Mouse (Mus musculus): ENCODE data around the gene Olfr671.
"Not testable (repeated sequence)": the region's sequence is repeated elsewhere in the genome, so short reads cannot be mapped to it uniquely, and the experiment has no call there.

The Olfr671 gene

DNA sequence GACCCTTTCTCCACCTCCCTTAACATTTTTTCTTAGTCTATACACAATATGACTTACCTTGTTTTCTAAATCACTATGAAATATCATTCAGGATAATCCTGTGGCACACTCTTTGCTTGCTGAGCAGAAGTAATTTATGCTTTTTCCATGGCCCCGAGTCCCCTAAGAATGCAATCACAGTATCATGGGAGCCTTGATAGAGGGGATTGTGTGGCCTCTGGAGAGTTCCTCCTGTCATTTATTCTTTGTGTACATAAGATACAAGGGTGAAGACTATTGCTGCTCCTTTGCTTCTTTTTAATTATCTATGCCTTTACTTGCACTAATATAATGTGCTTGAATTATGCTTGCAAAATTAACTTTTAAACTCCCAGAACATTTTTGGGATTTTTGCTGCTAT, at the start of gene Olfr671:
Olfr671 (minus strand) TSS at position 101 of the 400 bp plus-strand sequence.
- no peak for DNase-seq

DNA sequence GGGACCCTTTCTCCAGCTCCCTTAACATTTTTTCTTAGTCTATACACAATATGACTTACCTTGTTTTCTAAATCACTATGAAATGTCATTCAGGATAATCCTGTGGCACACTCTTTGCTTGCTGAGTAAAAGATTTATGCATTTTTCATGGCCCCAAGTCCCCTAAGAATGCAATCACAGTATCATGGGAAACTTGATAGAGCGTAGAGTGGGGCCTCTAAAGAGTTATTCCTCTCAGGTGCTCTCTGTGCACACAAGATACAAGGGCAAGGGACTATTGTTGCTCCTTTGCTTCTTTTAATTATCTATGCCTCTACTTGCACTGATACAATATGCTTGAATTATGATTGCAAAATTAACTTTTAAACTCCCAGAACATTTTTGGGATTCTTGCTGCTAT, 49.4 kb upstream of the Olfr671 start, which contains the start of gene Olfr675:
Olfr675 (minus strand) TSS at position 101 of the 400 bp plus-strand sequence.
- DNase-seq = no peak

DNA sequence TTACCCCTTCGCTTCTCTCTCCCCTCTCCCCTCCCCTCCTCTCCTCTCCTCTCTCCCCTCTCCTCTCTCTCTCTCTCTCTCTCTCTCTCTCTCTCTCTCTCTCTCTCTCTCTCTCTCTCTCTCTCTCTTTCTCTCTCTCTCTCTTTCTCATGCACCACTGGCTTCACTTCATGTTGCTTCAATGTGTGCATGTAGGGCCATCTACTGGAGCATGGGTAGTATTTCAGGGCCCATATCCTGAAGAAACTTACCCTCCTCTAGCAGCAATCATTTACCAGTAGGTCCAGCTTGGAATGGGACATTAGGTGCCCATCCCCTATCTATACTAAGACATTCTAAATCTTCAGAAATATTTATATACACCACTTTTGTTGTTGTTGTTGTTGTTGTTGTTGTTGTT, 43.6 kb upstream of the Olfr671 start:
- no peak for DNase-seq

DNA sequence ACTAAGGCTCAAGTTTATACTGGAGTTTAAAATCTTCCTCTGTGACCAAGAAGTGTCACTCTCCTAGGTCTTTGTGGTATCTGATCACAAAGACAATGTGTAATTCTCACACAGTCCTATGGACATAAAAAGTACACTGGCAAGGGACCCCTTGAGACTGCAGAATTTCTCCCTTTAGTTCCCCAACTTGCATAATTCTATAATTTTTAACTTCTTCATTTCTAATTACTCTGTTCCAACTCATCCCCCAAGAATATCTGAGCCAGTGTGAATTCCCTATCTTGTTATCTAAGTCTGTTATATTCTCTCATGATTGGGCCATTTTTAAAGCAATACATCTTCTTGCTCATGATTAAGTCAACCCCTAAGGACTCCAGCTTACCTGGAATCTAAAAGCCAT, 23.0 kb upstream of the Olfr671 start, which contains the start of gene Olfr672:
Olfr672 (minus strand) TSS at position 101 of the 400 bp plus-strand sequence.
- DNase-seq = no peak

DNA sequence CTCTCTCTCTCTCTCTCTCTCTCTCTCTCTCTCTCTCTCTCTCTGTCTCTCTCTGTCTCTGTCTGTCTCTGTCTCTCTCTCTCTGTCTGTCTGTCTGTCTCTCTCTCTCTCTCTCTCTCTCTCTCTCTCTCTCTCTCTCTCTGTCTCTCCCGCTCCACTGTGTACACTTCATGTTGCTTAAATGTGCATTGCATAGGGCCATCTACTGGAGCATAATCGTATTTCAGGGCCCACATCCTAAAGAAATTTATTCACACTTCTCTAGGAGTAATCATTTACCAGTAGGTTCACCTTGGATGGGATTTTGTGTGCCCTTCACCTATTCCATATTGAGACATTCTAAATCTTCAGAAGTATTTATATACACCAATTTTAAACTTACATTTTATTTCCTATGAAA, 6.4 kb downstream of the Olfr671 start:
- DNase-seq = not testable (repeated sequence)

DNA sequence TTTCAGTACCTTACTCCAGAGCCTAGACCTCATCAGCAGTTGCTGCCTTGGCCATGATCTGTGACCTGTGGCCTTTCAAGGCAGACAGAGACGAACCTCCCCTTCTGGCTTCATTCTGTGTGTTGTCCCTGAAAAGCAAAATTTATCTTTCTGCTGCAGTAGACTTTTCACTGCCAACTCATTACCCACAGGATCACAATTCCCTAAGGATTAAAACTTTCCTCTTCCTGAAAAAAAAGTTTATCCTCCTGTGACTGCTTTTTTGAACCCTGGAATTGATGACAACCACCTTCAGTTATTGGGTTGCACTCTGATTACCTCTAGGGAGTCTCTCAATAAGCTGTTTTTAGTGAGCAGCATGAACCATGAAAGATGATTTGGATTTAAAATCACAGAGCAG, 16.4 kb downstream of the Olfr671 start, which contains the start of gene Olfr670:
Olfr670 (minus strand) TSS at position 101 of the 400 bp plus-strand sequence.
- DNase-seq = no peak

DNA sequence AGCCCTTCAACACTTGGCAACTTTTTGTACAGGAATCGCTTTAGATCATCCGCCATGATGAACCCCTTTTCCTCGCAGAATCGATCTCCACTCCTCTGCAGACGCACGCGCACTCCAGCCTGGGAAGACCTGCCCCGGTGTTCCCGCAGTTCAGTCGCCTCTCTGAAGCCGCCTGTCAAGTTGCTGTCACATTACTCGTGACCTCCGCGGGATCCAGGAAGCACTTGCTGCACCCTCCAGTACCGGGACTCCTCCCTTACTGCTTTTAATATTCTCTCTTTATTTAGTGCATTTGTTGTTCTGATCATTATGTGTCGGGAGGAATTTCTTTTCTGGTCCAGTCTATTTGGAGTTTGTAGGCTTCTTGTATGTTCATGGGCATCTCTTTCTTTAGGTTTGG, 28.7 kb downstream of the Olfr671 start:
- DNase-seq = not testable (repeated sequence)

DNA sequence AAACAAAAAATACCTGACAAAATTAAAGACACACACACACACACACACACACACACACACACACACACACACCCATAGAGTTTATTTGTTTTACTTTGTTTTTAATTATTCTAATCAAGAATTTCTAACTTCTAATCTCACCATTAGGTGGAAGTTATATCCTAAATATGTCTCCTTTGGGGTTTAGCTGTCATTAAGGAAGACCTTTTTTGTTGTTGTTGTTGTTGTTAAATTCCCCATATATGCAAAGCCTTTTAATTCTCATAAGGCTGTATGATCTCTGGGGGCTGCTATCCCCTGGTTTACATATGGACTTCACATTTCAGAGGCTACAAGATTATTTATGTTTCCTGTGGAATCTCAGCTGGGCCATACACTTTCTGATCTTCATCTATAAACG, 45.0 kb downstream of the Olfr671 start, which contains the start of gene Olfr669:
Olfr669 (plus strand) TSS at position 301 of the 400 bp plus-strand sequence.
- DNase-seq = no peak

DNA sequence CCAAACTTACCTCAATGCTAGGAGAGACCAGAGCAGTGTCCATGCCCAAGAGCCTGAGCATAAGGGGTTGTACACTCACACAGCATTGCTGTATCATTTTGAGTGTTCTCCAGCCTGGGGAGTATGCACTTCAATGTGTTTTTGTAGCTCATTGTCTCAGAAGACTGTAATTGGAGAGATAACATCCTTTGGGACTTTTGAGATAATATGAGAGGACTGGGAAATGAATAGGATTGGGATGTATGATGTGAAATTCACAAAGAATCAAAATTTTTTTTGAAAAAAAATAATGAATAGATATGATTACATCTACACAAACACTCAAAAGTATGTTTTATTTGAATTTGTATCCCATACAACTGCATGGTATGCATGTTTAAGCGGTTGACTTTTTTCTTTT, 51.0 kb downstream of the Olfr671 start, which contains the start of gene Olfr668:
Olfr668 (minus strand) TSS at position 101 of the 400 bp plus-strand sequence.
- DNase-seq = no peak

Measured in cerebellum, adult 18-20 months (tissue).